Mouse (Mus musculus) neutrophil, adult 5-6 weeks (primary cell): ENCODE results near the gene Prps1l1. TPM values are rescaled to one million over a fixed set of nuclear protein-coding genes. Genes with fewer than 3 reads are reported as not detected.

Source experiments
- ATAC-seq: fragments of 151-379, 151-347 bp; 2 replicates; pipeline ENCODE4 v1.8.0; 2017; ENCODE audit warnings: mild to moderate bottlenecking, moderate TSS enrichment; ENCODE audit not compliant: insufficient number of reproducible peaks, poor library complexity, low FRiP score, severe bottlenecking; ENCODE audit errors: extremely low read depth
- total RNA-seq: library from RNA; stranded (forward); fragments of 200-1000 nt; gene quantifications from 2 replicates; pipeline ENCODE4 v1.2.3, GENCODE M21; 2017

The Prps1l1 gene
- total RNA-seq, 1 experiment from 2014 or later = 7.9 TPM

GRCm38 (mm10) chr12:35018679-35019237 lies 34.2 kb downstream of the Prps1l1 start:
- peak; percentile 27; the same call in 1 of the 2 replicates for ATAC-seq

GRCm38 (mm10) chr12:35021285-35021684 lies 36.7 kb downstream of the Prps1l1 start:
- ATAC-seq = no peak

- no peak for ATAC-seq
Measured at GRCm38 (mm10) chr12:35022066-35022465, 37.5 kb downstream of the Prps1l1 start.

GRCm38 (mm10) chr12:35025916-35026432 lies 41.4 kb downstream of the Prps1l1 start:
- ATAC-seq = peak; percentile 99

GRCm38 (mm10) chr12:35027533-35027932 lies 43.0 kb downstream of the Prps1l1 start:
- no peak for ATAC-seq

Other genes starting within 250 kb of the Prps1l1 start
- gene Hdac9, start 67.7 kb upstream of the Prps1l1 start, total RNA-seq = 54.9 and 65.9 TPM in 2 replicates
- gene Snx13, start 62.4 kb downstream of the Prps1l1 start, total RNA-seq = 50.0 and 65.9 TPM in 2 replicates